Mouse (Mus musculus) layer of hippocampus, adult 6 months (tissue): ENCODE data around the gene Esp31. TPM values are rescaled to one million over a fixed set of nuclear protein-coding genes. Genes with fewer than 3 reads are reported as not detected.

ENCODE experiments used
- long read RNA-seq, 2 experiments: library from polyadenylated mRNA; unstranded; transcript quantifications; one replicate each; pipeline ENCODE4 v2.0.0; 2019 to 2020
- polyA plus RNA-seq: library from polyadenylated mRNA; unstranded; fragments of <200 nt; fragmentation: Nextera tagmentation; gene quantifications from 2 replicates; pipeline ENCODE4 v1.2.3, GENCODE M21; 2021

Gene Esp31
- not detected in 2 replicates for polyA plus RNA-seq
- long read RNA-seq, experiment 1 = 0 reads
- long read RNA-seq, experiment 2 = 0 reads

GRCm38 (mm10) chr17:38639147-38639546 is at the start of gene Esp31:
Gene Esp31 (plus strand): TSS chr17:38639447.

Other genes starting within 250 kb of the Esp31 start
- gene Esp36, start 219.3 kb upstream of the Esp31 start, polyA plus RNA-seq = not detected in 2 replicates
- not detected in 2 replicates for gene Esp34, start 85.3 kb upstream of the Esp31 start, polyA plus RNA-seq